Mouse (Mus musculus) liver, adult 2 months (tissue): ENCODE measurements around the gene Gm20388.

ENCODE experiments used
- CTCF ChIP-seq: fragments of 200-500 bp; IDR thresholded peaks from 2 replicates; pipeline ENCODE4 v1.5.1; 2011; ENCODE audit warnings: low read depth, low read length, control low read depth
- POLR2A ChIP-seq: fragments of 200-500 bp; IDR thresholded peaks from 2 replicates; pipeline ENCODE4 v1.6.1; 2011; ENCODE audit warnings: low read length, control low read depth; ENCODE audit not compliant: insufficient read depth; ENCODE audit errors: extremely low read depth

DNA sequence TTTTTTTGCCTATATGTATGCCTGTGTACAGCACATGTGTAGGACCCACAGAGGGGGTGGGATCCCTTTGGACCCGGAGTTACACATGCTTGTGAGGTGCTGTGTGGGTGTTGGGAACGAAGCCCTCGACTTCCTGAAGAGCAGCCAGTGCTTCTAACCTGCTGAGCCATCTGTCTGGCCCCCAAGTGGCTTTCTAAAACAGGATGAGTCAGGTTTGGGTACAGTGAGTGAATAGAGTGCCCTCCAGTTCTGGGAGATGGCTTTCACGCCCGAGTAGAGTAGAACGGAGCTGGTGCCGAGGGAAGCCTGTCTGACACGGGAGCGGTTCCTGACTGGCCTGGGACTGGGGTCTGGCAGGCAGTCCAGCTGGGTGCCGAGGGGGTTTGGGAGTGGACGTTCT is 3588.9 kb downstream of the Gm20388 start:
- TF ChIP-seq CTCF (no peak), POLR2A (no peak)
